Mouse (Mus musculus): ENCODE measurements around the gene Atcay. TPM values are rescaled to one million over a fixed set of nuclear protein-coding genes. Genes with fewer than 3 reads are reported as not detected.

Atcay gene
- polyA plus RNA-seq, 1 experiment from 2014 or later: 0.04 TPM

DNA sequence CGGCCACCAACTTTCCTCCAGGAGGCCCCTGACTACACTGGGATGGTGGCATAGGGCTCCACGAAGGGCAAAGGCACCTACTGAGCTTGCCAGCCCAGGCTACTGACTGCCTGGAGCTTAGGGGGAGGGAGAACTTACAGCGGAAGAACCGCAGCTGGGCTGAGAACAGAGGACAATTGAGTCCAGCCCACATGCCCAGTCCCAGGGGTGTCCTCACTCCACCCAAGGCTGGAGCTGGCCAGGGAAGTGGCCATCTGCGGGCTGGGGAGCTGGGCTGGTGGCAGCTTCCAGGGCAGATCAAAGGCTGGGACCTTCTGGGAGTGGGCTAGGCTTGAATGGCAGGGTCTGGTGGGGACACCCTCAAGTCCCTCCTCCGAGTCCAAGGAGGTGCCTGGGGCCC lies 75.9 kb downstream of the Atcay start:
- ATAC-seq (no peak), DNase-seq (ENCODE audit: low read depth, low spot score) (no peak)
- CTCF ChIA-PET: no interaction called here

More for the DNA sequence above, 75.9 kb downstream of the Atcay start:
- TF ChIP-seq CTCF (IDR thresholded peaks at IDR 0.05): no peak
- in situ Hi-C loops (cut with MboI; ENCODE audit: low pct_unique_long_range_greater_than_20kb): no loop called here
- POLR2A ChIA-PET: interaction anchor here (0.8 to 4.8 kb wide), 4 partner anchors 8 to 16 kb away, joined by 3 to 29 read pairs (median 4); no protein-coding TSS in a partner anchor
- H3K27me3 ChIP-seq: no peaks in the 10 kb centered on the region

Other genes with a start within 250 kb of the Atcay start
- gene Gng7, start 215.9 kb downstream of the Atcay start, polyA plus RNA-seq (2021): 7.2 TPM
- gene Diras1, start 205.2 kb downstream of the Atcay start, polyA plus RNA-seq (2021): 0.33 TPM
- 14.3 TPM for gene Slc39a3, start 193.4 kb downstream of the Atcay start, polyA plus RNA-seq (2021)
- gene Sgta, start 170.7 kb downstream of the Atcay start, polyA plus RNA-seq (2021): 129 TPM
- gene Thop1, start 160.8 kb downstream of the Atcay start, polyA plus RNA-seq (2021): 43.3 TPM
- 0.08 TPM for gene Creb3l3, start 132.0 kb downstream of the Atcay start, polyA plus RNA-seq (2021)
- gene Map2k2, start 124.9 kb downstream of the Atcay start, polyA plus RNA-seq (2021): 150 TPM
- gene Zbtb7a, start 95.6 kb downstream of the Atcay start, polyA plus RNA-seq (2021): 40.6 TPM
- 33.9 TPM for gene Pias4, start 62.9 kb downstream of the Atcay start, polyA plus RNA-seq (2021)
- 1,798 TPM for gene Eef2, start 54.2 kb downstream of the Atcay start, polyA plus RNA-seq (2021)
- gene Dapk3, start 47.8 kb downstream of the Atcay start, polyA plus RNA-seq (2021): 82.0 TPM
- 0.50 TPM for gene 4930442H23Rik, start 47.0 kb downstream of the Atcay start, polyA plus RNA-seq (2021)
- 0.14 TPM for gene Nmrk2, start 28.8 kb downstream of the Atcay start, polyA plus RNA-seq (2021)
- 11.7 TPM for gene Zfr2, start 2.3 kb upstream of the Atcay start, polyA plus RNA-seq (2021)
- gene Matk, start 22.1 kb upstream of the Atcay start, polyA plus RNA-seq (2021): 1.5 TPM
- gene Mrpl54, start 36.1 kb upstream of the Atcay start, polyA plus RNA-seq (2021): 98.3 TPM
- 71.4 TPM for gene Apba3, start 36.1 kb upstream of the Atcay start, polyA plus RNA-seq (2021)
- 6.5 TPM for gene Tjp3, start 60.7 kb upstream of the Atcay start, polyA plus RNA-seq (2021)
- 51.5 TPM for gene Pip5k1c, start 62.1 kb upstream of the Atcay start, polyA plus RNA-seq (2021)
- 34.5 TPM for gene Cactin, start 90.3 kb upstream of the Atcay start, polyA plus RNA-seq (2021)
- not detected for gene Tbxa2r, start 97.9 kb upstream of the Atcay start, polyA plus RNA-seq (2021)
- 0.46 TPM for gene Gipc3, start 112.4 kb upstream of the Atcay start, polyA plus RNA-seq (2021)
- 118 TPM for gene Hmg20b, start 119.6 kb upstream of the Atcay start, polyA plus RNA-seq (2021)
- 23.9 TPM for gene Mfsd12, start 126.7 kb upstream of the Atcay start, polyA plus RNA-seq (2021)
- gene 4930404N11Rik, start 135.0 kb upstream of the Atcay start, polyA plus RNA-seq (2021): 2.7 TPM
- gene Fzr1, start 147.7 kb upstream of the Atcay start, polyA plus RNA-seq (2021): 62.1 TPM
- 83.4 TPM for gene Dohh, start 153.6 kb upstream of the Atcay start, polyA plus RNA-seq (2021)
- 2.4 TPM for gene Gm48551, start 153.6 kb upstream of the Atcay start, polyA plus RNA-seq (2021)
- gene Gm48552, start 158.2 kb upstream of the Atcay start, polyA plus RNA-seq (2021): 0.76 TPM
- gene Smim24, start 162.2 kb upstream of the Atcay start, polyA plus RNA-seq (2021): 0.18 TPM
- 41.8 TPM for gene Nfic, start 224.8 kb upstream of the Atcay start, polyA plus RNA-seq (2021)

Data from Patski (cell line).